Mouse (Mus musculus) bone marrow, adult 2 months (tissue): Measurements from ENCODE around the gene Ddi2. TPM values are rescaled to one million over a fixed set of nuclear protein-coding genes. Genes with fewer than 3 reads are reported as not detected.

Experiments used
- H3K27ac ChIP-seq: fragments of 200-500 bp; 2 replicates; pipeline ENCODE4 v1.5.1; 2012; ENCODE audit warnings: low read depth, mild to moderate bottlenecking, control low read depth, inconsistent platforms, low read length; ENCODE audit not compliant: control insufficient read depth, poor library complexity, insufficient read depth
- H3K4me1 ChIP-seq: fragments of 200-500 bp; 2 replicates; pipeline ENCODE4 v1.6.1; 2011; ENCODE audit warnings: low read length; ENCODE audit not compliant: control insufficient read depth, insufficient read depth
- H3K4me3 ChIP-seq: fragments of 200-500 bp; replicated peaks from 2 replicates; pipeline ENCODE3; 2011; ENCODE audit warnings: mild to moderate bottlenecking, low read depth, low read length, control low read depth; ENCODE audit not compliant: control insufficient read depth
- CTCF ChIP-seq: fragments of 200-500 bp; IDR thresholded peaks from 2 replicates; pipeline ENCODE4 v1.5.1; 2011; ENCODE audit warnings: low read length, control low read depth; ENCODE audit not compliant: control insufficient read depth, insufficient read depth
- POLR2A ChIP-seq: fragments of 200-500 bp; IDR thresholded peaks from 2 replicates; pipeline ENCODE4 v1.6.1; 2011; ENCODE audit warnings: low read depth, mild to moderate bottlenecking, control low read depth, low read length, borderline replicate concordance; ENCODE audit not compliant: control insufficient read depth
- WGBS: fragments of 180-500 bp; shearing (Covaris S2); methylation state at CpG from one replicate; pipeline ENCODE4 v1.1.7; 2018; 5-methylcytosine and 5-hydroxymethylcytosine counted together
- polyA plus RNA-seq: library from polyadenylated mRNA; stranded (reverse); fragments of >200 nt; gene quantifications from 2 replicates; pipeline ENCODE4 v1.2.4, GENCODE M21; 2011; ENCODE audit warnings: low replicate concordance; ENCODE audit not compliant: missing spikeins, insufficient read depth, insufficient read length

Gene Ddi2
- polyA plus RNA-seq, 1 experiment, result 20.4 TPM

DNA sequence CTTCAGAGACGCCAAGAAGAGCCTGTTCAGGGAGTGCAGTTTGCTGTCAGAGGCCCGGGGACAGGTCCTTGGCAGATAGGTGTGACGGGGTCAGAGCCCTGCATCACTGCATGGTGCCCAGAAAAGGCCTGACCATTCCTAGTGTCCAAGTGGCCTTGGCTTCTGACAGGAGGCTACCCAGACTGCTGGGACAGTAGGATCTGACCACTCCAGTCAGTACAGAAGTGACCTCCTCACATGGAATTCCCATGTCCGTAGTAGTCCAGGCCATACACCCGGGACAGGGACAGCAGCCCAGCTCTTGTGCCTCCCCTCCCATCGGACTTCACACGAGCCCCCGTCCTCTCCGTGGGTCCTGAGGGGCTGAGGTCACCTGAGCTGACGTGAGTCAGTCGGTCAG is 93.2 kb downstream of the Ddi2 start:
- WGBS, result 92% methylated on average over 11 of the region's 11 CpGs
- no peak overlapping the region for H3K27ac ChIP-seq
- TF ChIP-seq CTCF (no peak), POLR2A (no peak)
- no peak overlapping the region for H3K4me3 ChIP-seq
- no peaks in the 10 kb centered on the region for H3K4me1 ChIP-seq

DNA sequence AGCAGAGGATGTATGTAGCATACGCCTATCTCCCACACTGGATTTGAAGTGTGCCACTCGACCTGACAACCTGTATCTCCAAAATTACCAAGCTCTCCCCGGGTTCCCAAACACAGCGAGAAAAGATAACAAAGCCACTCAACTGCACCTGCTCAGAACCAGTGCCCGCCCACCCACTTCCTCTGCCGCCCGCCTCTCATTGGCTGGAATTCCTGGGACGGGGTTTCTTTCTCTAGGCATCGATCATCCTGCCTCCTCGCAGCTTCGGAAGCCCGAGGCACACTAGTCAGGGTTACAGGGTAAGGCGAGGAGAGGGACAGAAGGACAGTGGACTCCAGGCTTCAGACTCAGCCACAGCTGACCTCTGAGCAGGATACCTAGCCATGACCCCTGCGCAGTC is 94.6 kb downstream of the Ddi2 start:
- no peak for TF ChIP-seq CTCF
- no peak for TF ChIP-seq POLR2A
- Histone ChIP-seq H3K4me3 (no peak overlapping the region), H3K4me1 (no peaks in the 10 kb centered on the region), H3K27ac (no peak overlapping the region)
- WGBS, result 89% methylated on average over 14 of the region's 14 CpGs

Other genes starting within 250 kb of the Ddi2 start
- 22.2 and 33.2 TPM in 2 replicates for gene Spen, start 184.8 kb downstream of the Ddi2 start, polyA plus RNA-seq
- gene Fblim1, start 117.3 kb downstream of the Ddi2 start, polyA plus RNA-seq, result 1.2 and 9.3 TPM in 2 replicates
- 0.57 and 1.8 TPM in 2 replicates for gene Tmem82, start 104.8 kb downstream of the Ddi2 start, polyA plus RNA-seq
- 5.6 and 5.8 TPM in 2 replicates for gene Slc25a34, start 99.6 kb downstream of the Ddi2 start, polyA plus RNA-seq
- 16.5 and 24.5 TPM in 2 replicates for gene Plekhm2, start 58.5 kb downstream of the Ddi2 start, polyA plus RNA-seq
- gene Rsc1a1, start 37.8 kb downstream of the Ddi2 start, polyA plus RNA-seq, result 4.1 TPM in 1 of 2 replicates, not detected in the other
- 1.8 TPM in 1 of 2 replicates, not detected in the other for gene Agmat, start 23.3 kb upstream of the Ddi2 start, polyA plus RNA-seq
- gene Dnajc16, start 67.5 kb upstream of the Ddi2 start, polyA plus RNA-seq, result 4.9 and 9.0 TPM in 2 replicates
- gene Casp9, start 70.2 kb upstream of the Ddi2 start, polyA plus RNA-seq, result 9.2 and 20.7 TPM in 2 replicates
- not detected in 2 replicates for gene Cela2a, start 102.7 kb upstream of the Ddi2 start, polyA plus RNA-seq
- gene Ctrc, start 122.9 kb upstream of the Ddi2 start, polyA plus RNA-seq, result not detected in 2 replicates
- 15.9 and 23.8 TPM in 2 replicates for gene Efhd2, start 151.5 kb upstream of the Ddi2 start, polyA plus RNA-seq